Mouse (Mus musculus) monocyte, adult 2 months (primary cell): Measurements from ENCODE around the gene Rbfox3.

Experiments
- DNase-seq, 2 experiments: peaks; one replicate each; pipeline ENCODE4 v3.0.0; 2022; ENCODE audit warnings: low spot score in 2 of 2, low read depth in 1 of 2

The Rbfox3 gene

DNA sequence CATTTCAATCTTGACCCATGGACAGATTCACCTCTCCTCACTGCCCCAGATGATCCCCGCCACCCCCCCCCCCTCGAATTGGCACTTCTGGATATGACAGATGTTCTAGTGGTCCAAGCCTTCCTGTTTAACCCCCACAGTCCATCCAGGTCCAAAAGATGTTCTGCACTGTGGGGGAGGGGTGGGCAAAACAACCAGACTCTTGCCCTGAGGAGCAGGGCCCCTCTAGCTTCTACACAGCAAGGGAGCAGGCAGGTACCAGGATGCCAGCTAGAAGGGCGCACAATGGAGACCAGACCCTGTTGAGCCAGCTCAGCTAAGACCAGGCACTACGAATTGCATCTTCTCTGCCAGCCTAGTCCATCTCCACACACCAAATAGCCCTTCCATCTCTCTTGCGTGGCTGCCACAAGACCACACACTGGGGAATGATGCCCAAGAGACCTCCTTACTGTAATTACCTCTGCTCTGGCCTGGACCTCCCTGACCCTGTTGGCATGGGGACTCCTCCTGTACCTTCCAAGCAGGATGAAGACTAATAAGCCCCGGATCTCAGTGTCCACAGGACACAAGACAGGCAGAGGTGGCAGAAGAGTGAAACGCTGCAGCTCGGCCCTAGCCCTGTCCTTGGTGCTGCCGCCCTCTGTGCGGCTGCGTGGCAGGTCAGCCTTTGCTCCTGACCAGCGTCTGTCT lies 5.1 kb downstream of the Rbfox3 start:
- DNase-seq = no peak

DNA sequence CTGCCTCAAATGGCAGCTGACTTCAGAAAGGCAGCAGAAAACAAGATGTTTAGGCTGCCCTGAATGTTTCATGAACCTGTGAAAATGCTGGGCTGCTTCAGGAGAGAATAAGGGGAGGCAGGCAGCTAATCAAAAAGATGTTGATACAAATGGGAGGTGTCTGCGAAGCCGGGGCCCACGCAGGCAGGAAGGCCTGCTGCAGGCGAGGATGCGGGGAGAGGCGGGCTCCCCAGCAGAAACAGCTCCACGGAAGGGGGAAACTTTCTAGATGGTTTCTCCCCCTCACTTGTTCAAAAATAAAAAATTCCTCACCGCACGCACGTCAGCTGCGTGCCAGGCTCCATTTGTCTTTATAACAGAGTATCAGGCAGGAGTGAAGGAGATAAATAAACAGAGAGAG lies 5.7 kb downstream of the Rbfox3 start:
- no peak for DNase-seq

DNA sequence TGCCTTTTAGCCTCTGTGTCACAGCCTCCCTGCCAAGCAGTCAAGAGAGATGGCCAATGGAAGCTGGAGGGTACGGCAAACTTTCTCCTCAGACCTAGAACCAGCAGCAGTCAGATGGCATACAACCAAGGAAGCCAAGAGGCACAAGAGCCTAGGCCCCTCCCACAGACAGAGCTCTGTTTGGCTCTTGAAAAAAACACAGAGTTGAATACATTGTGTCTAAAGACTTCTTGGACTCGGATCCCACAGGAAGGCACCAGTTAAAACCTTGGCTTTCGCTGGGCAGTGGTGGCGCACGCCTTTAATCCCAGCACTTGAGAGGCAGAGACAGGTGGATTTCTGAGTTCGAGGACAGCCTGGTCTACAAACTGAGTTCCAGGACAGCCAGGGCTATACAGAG lies 7.1 kb downstream of the Rbfox3 start:
- DNase-seq = no peak

DNA sequence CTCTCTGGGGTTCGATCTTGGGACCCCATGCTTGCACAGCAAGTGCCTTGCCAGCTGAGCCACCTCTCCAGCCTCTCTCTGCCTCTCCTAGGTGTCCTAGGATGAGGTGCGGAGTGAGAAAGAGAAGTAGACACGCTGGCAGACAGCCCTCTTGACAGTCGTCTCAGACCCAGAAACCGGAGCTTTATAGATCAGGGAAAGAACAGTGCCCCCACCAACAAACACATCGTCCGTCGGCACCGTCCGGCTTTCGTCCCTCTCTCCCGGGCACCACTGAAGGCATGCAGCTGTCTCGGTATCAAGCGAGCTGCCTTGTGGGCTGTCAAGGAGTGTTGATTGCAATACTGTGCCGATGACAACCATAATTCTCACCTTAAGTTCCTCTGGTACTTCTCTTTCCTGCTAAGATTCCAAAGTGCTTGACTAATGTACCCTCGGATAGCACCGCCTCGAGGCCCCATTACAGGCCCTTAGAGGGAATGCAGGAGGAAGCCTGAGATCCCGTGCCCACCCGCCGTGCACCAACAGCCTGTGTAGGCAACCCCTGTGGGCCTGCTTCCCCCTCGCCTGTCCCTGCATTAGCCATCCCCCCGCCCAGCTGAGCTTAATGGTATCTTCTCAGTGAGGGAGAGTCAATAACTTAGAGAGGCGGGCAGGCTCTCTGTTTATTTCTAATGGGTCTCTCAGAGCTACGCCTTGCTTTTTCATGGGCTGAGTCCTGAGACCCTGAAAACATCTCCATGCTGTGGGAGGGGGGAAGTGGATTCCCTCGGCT lies 11.4 kb downstream of the Rbfox3 start:
- no peak for DNase-seq

DNA sequence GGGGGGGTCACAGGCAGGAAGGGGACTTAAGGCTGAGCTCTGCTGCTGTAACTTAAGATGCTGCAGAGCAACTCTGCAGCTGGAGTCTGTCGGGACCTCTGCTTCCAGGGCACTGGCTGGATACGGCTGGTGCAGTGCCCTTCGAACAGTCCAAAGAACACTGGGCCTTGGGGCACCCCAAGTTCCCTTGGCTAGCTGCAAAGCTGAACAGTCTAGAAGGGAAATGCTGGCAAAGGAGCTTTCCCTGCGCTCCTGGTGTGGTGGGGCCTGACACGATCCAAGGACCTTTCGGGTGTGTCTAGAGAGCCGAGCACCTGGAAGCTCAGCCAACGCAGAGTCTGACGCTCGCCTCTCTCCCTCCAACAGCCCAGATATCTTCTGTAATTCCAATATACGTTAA lies 12.8 kb downstream of the Rbfox3 start:
- DNase-seq = no peak

DNA sequence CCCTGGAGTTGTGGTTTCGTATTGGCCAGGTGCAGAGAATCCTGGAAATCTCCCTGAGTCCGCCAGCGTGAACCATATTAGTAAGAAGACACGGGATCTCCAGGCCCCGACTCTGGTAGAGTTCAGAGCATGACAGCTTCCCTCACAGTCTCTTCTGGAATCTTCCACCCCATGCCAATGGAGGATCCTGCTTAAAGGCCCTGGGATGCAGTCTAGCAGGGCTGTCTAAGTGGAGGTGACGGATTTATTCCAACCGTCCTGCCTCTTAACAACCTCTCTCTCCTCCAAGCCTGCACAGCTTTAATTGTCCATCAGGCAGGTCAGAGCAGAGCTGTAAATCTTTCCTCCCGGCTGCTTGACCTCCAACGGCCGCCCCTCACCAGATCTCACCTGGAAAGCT lies 13.2 kb downstream of the Rbfox3 start:
- no peak for DNase-seq

DNA sequence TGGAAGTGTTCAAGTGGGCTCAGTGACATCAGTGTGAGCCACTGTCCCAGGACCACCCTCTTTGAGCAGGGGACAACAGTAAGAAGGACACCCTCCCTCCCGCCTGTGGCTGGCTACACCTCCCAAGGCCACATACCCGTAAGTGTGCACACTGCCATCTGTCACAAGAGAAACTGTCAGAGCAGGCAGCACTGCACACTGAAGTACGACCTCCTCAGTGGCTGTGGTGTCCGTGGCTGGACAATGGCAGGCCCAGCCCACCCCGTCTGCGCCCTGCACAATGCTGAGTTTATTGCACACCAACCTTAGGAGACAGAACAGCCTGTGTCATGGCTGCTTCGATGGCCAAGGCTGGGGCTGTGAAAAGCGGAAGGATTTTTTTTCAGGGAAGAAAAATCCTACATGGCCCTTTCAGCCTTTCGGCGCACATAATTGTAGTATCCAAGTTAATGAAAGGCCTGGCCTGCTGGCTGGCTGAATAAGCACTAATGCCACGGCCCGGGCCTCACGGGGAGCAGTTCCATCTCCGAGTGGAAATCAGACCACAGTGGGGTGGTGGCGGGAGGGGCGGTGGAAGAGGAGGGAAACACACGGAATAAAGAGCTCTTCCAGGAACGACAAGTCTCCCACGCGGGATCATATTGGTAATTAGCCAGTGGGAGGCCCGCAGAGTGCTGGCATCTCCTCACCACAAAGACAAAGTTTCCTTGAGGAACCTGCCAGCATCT lies 14.1 kb downstream of the Rbfox3 start:
- no peak for DNase-seq

DNA sequence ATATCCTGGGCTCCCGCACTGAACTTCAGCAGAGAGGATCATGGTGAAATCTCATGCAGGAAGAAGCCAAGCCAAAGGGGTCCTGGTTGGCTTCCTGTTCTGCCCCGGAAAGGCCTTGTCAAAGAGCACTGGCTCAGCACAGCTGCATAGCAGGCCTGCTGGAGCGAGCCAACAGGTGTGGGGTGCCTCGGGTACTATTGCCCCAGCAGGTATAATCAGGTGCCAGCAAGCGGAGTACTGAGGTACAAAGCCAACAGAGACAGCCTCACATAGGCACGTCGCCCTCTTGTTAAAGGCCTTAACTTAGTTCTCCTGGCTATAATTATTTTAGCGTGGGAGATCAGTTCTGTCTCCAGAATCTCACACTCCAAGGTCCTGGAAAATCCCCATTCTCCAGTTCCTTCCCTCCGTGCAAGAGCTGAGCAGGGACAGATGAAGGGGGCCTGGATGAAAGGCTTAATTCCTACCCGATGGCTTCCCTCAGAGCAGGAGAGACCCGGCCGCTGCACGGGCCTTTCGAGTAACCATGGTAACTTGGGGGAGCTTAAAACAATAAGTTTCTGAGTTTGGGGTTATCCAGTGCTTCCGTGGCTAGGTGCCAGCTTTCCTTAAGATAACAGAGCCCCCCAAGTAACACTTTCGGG lies 15.2 kb downstream of the Rbfox3 start:
- no peak for DNase-seq

DNA sequence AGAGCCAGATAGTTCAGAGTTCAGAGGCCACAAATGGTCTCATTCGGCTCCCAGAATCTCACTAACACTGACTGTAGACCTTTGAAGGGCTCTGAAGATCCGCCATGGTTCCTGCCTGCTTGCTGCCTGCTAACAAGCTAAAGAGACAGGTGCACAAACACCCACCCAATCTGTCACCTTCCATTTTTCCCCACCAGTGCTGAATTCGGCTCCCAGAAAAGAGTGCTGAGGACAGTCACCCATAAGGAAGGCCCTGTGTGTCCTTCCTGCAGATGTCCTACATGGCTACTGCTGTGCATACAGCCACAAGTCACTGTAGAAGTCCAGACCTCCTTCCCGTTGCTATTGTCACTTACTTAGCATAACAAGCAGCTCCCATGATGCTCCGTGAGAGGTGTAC lies 16.6 kb downstream of the Rbfox3 start:
- DNase-seq = no peak

DNA sequence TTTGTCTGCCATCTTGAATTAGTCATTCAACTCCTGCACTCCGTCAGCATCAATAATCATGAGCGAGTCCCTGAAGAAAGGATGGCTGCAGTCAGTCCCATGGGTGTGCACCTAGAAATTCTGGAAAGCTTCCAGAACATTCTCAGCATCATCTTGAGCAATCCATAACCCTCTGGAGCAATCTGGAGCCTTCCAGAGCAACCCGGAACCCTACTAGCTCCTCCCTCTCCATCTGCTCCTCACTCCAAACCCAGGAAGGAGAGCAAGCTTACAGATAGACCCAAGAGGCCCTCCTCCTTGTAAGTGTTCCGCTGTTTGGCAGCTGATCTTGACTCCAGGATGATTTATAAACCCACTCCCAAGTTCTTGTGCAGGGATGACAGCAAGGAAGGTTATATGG lies 17.2 kb downstream of the Rbfox3 start:
- DNase-seq = no peak

DNA sequence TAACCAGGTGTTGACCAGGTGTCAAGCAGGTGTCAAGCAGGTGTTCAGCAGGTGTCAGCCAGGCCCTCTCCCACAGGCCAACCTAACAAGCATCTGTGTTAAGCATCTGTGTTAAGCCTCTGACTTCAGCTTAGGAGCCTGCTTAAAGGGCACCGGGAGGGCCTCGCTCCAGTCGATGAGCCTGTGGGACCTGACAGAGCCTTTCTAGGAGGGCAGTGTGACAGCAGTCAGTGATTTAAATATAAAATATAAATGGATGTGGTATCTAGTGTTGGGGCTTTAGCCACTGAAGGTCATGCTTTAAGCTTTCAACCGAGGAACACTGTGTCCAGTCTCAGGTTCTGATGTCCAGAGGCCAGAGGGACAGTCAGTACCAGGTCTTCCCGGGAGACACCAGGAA lies 18.5 kb downstream of the Rbfox3 start:
- no peak for DNase-seq

DNA sequence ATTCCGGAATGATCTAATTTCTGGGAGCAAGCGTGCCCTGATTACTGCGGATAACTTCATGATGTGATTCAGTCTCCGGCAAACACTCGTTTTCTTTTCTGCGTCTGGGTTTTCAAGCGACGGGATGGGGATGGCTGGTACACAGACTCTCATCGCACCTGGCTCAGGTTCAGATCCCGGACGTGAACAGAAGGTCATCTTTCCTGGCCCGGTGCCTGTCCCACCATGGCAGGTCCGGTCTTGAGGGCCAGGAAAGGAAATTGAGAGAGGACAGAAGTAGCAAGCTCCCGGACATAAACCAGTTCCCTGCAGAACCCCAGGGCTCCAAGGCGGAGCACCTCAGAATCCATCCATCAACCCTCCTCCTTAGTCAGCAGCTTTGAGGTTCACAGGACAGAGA lies 19.9 kb downstream of the Rbfox3 start:
- no peak for DNase-seq

DNA sequence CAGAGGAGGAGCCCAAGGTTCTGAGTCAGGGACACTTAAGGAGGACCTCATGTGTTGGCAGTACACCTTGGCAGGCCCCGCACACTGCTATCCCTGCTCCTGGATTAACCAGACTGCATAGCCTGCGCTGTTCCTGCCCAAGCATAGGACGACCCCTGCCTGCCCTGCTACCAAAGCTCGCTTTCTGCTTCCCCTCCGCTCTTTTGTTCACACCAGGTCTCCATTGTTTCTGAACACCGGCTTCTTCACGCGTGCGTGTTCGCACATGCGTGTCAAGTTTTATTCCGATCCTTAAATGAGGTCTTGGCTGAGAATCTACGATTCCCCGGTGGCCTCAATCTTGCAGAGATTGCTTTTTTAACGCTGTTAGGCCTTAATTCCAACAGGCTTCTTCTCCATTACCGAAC lies 20.4 kb downstream of the Rbfox3 start:
- DNase-seq = no peak

DNA sequence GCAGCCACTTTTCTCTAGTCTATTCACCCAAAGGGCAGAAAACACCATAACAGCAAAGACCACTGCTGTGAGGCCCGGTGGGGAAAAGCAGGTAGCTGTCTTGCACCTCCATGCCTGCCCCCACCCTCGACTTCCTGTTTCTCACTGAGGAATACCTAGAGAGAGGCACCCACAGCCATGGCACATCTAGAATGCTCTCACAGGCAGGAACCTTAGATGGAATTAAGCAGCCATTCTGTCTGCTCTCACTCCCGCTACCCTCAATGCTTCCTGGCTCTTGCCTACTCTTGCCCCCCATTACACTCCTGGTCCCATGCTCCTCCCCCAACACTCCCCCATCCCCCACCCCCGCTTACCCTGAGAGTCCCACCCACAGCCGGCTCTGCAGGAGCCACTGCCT lies 20.9 kb downstream of the Rbfox3 start:
- DNase-seq = no peak

DNA sequence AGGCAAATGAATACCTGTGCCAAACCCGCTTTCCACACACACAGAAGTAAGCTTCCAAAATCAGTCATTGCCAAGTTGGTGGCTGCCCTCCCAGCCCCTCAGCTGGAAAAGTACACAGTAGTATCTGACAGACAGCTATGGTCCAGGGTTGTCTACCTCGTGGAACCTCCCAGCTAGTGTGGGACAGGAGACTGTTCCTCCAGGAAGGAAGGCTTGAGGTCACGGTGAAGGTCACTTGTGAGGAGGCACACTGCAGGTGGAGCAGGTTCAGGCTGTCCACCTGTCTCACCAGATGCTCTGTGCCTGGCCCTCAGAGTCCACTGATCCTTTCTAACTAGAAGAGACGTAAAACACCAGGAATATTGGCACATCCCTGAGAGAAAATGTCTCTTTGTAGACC lies 21.9 kb downstream of the Rbfox3 start:
- no peak for DNase-seq

DNA sequence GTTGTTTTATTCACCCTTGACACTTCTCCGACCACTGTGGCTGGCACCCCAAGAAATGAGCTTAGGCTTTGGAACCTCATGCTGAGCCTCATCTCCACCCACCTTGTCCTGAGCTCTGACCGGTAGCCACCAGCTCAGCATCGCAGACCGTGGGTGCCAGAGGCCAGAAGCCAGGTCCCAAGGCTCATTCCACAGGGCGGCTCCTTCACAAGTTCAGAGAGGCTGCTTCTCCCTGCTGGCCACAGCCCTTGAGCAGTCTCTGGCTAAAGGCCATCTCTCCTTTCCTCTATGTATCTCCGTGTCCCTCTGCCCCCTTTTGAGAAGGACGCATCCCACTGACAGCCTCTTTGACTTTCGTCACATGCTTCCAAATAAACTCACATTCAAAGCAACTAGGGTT lies 23.0 kb downstream of the Rbfox3 start:
- DNase-seq = no peak

DNA sequence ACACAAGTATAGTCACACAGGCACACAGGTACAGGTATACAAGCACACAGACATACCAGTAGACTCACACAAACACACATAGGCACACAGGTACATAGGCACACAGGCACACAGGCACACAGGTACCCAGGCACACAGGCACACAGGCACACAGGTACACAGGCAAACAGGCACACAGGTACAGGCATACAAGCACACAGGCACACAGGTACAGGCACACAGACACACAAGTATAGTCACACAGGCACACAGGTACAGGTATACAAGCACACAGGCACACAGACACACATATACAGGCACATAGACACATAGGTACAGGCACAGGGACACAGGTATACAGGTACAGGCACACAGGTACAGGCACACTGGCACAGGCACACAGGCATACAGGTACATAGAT lies 24.2 kb downstream of the Rbfox3 start:
- DNase-seq = no peak

DNA sequence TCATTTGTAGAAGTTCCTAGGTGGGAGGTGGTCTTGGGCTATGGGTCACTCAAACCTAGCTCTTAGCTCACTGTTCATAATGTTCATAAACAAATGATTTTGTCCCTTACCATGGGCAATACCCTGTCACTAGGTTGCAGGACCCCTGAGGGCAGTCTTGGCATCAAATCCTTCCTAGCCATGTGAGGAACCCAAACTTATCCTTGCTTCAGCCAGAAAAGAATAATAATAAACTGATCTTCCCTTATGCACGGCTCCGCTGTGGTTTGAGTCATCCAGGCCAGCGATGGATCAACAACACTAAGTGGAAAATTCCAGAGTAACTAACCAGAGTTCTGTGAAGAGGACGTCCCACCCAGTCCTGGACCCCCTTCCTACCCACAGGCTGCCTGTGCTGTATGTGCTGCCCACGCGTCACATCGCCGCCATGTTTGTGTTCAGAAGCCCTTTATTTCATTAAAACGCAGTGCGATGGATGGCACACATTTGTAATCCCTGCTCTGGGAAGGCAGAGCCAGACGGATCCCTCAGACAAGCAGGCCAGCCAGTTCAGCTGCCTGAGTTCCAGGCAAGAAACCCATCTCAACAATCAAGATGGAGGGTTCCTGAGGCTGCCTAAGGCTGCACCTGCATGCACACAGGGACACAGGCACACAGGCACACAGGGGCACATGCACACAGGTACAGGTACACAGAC lies 25.0 kb downstream of the Rbfox3 start:
- no peak for DNase-seq

DNA sequence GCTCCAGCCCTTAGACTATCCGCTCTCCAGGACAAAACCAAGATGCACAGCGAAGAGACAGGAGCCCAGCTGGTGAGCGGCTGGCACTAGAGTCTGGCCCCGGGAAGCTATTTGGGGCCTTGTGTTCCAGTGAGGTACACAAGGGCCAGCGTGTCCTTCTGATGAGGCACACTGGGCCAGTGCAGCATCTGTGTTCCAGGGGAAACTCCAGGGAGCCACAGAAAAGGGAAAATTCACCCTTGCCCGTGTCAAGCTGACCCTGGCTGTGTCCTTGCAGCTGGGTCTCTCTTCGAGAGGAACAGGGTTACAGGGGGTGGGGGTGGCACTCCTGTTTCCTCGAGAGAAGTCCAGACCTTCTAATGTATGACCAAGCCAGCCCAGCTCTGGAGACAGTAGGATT lies 25.8 kb downstream of the Rbfox3 start:
- no peak for DNase-seq

DNA sequence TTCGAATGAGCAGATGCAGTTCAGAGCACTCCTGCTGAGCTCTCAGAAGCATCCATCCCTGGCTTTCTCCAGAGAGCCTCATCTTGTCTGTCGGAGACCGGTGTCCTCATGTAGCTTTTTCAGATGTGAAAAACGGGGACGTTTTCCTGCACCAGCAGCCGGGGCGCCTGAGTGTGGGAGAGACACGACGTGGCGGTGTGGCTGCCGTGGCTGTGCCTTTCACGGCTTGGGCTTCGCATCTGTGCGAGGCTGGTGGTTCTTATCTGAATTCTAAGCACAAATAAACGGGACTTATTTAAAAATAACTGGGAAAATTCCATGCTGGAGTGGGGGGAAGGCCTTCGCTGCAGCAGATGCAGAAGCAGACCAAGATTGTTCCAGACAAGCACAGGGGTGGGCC lies 26.3 kb downstream of the Rbfox3 start:
- no peak for DNase-seq

DNA sequence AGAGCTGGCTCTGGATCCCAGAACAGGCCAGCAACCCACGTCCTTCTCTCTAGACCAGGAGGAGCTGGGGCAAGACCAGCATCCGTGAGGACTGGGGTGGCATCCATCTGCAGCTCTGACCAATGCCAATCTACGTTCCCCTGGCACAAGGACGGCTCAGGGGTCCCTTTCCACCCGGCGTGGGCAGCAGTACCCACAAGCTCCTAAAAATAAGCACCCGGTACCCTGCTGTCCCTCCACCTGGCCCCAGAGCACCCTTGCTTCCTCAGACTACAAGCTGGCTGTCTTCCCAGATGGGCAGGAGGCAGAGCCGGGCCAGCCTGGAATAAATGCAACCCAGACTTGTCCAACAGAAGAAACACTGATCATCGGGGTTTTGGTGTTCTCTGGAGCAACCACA lies 28.3 kb downstream of the Rbfox3 start:
- DNase-seq = no peak
